Comparison of ENCODE assay signal across 9 mouse cellular contexts in genomic region chrX:58031671-58032605, GRCm38 (mm10). TPM values are rescaled to one million over a fixed set of nuclear protein-coding genes. Genes with fewer than 3 reads are reported as not detected.
DNase-seq lines count a peak whose midpoint lies in the region; ATAC-seq and TF ChIP-seq lines count a peak whose summit lies in the region.
"Had no signal": no experiment of that assay in that cellular context is flagged by ENCODE, and none has a peak within 500 bp of the region (broad histone marks: within the 10 kb centered on the region; RNA-seq: fewer than 3 reads in every experiment).

No protein-coding gene starts in this region.

- H3K9ac ChIP-seq in embryonic facial prominence, embryonic 11.5 days (replicated peaks; ENCODE audit: low read length) = peak overlapping the region; percentile 18; the same call in 1 of the 2 replicates
- peak overlapping the region; percentile 37 for H3K9ac ChIP-seq in hindbrain, embryonic 15.5 days
- peak overlapping the region; percentile 36 for H3K9ac ChIP-seq in neural tube, embryonic 15.5 days (replicated peaks)

- ATAC-seq in embryonic facial prominence, embryonic 11.5 days (replicated peaks; ENCODE audit: insufficient number of reproducible peaks, low FRiP score, low TSS enrichment, low read depth) = no peak
- ATAC-seq in hindbrain, embryonic 15.5 days (ENCODE audit: low FRiP score, low read depth) = no peak
- peak; percentile 15 for ATAC-seq in neural tube, embryonic 15.5 days (ENCODE audit: low FRiP score)

- 18% methylated on average over 51 of the region's 56 CpGs for WGBS in embryonic facial prominence, embryonic 11.5 days
- WGBS in hindbrain, embryonic 15.5 days = 26% methylated on average over 56 of the region's 56 CpGs
- WGBS in neural tube, embryonic 15.5 days = 15% methylated on average over 55 of the region's 56 CpGs

- H3K4me3 ChIP-seq in left cerebral cortex, adult 2 months = peak overlapping the region; percentile 33
- H3K4me3 ChIP-seq in embryonic facial prominence, embryonic 11.5 days (ENCODE audit: low read depth, low read length) = peak overlapping the region; percentile 30
- H3K4me3 ChIP-seq in hindbrain, embryonic 15.5 days = peak overlapping the region; percentile 40
- H3K4me3 ChIP-seq in neural tube, embryonic 15.5 days (replicated peaks) = peak overlapping the region; percentile 44

- intact Hi-C loops in left cerebral cortex, adult 2 months (cut with DNase I) = loop anchor here (2.0 kb wide), 1 partner anchor 111 kb away; no protein-coding TSS in a partner anchor

- H3K9me3 ChIP-seq in embryonic facial prominence, embryonic 11.5 days (replicated peaks; ENCODE audit: control insufficient read depth, low read length) = no peaks in the 10 kb centered on the region
- H3K9me3 ChIP-seq in hindbrain, embryonic 15.5 days = no peaks in the 10 kb centered on the region
- H3K9me3 ChIP-seq in neural tube, embryonic 15.5 days (replicated peaks) = no peaks in the 10 kb centered on the region

- H3K4me1 ChIP-seq in embryonic facial prominence, embryonic 11.5 days (ENCODE audit: control insufficient read depth, insufficient read depth, low read length) = no peaks in the 10 kb centered on the region
- no peaks in the 10 kb centered on the region for H3K4me1 ChIP-seq in hindbrain, embryonic 15.5 days (replicated peaks)
- peaks cover 4% of the 10 kb centered on the region; the same call in 1 of the 2 replicates for H3K4me1 ChIP-seq in neural tube, embryonic 15.5 days

- no peak for DNase-seq in left cerebral cortex, adult 2 months (ENCODE audit: extremely low spot score in 1 of 2, low spot score in 2 of 2)
- DNase-seq in left cerebral cortex, adult 9 months (ENCODE audit: low spot score in 2 of 2) = no peak
- DNase-seq in embryonic facial prominence, embryonic 11.5 days (ENCODE audit: low spot score) = peak; percentile 2
- DNase-seq in thymus, postnatal 0 days (ENCODE audit: low spot score) = no peak
- no peak for DNase-seq in ovary, postnatal 36 days (ENCODE audit: low spot score)

- H3K27me3 ChIP-seq in embryonic facial prominence, embryonic 11.5 days (ENCODE audit: control insufficient read depth, insufficient read depth, low read length) = peaks cover 10% of the 10 kb centered on the region
- H3K27me3 ChIP-seq in hindbrain, embryonic 15.5 days = peaks cover 7% of the 10 kb centered on the region; the same call in 1 of the 2 replicates
- H3K27me3 ChIP-seq in neural tube, embryonic 15.5 days (replicated peaks) = peaks cover 4% of the 10 kb centered on the region; the same call in 1 of the 2 replicates

- no peak for TF ChIP-seq CTCF in left cerebral cortex, adult 2 months (IDR thresholded peaks at IDR 0.05)

- no peaks in the 10 kb centered on the region for H3K36me3 ChIP-seq in embryonic facial prominence, embryonic 11.5 days (replicated peaks; ENCODE audit: control insufficient read depth, insufficient read depth, low read depth, low read length)
- H3K36me3 ChIP-seq in hindbrain, embryonic 15.5 days = no peaks in the 10 kb centered on the region
- H3K36me3 ChIP-seq in neural tube, embryonic 15.5 days = no peaks in the 10 kb centered on the region

- H3K27ac ChIP-seq in left cerebral cortex, adult 2 months = peak overlapping the region; percentile 28; the same call in 1 of the 2 replicates
- H3K27ac ChIP-seq in embryonic facial prominence, embryonic 11.5 days (replicated peaks; ENCODE audit: low read depth, low read length) = no peak overlapping the region
- H3K27ac ChIP-seq in hindbrain, embryonic 15.5 days (replicated peaks) = peak overlapping the region; percentile 75
- H3K27ac ChIP-seq in neural tube, embryonic 15.5 days (replicated peaks) = peak overlapping the region; percentile 81

- H3K4me2 ChIP-seq in embryonic facial prominence, embryonic 11.5 days (ENCODE audit: low read depth, low read length) = peak overlapping the region; percentile 64
- peak overlapping the region; percentile 55 for H3K4me2 ChIP-seq in hindbrain, embryonic 15.5 days
- H3K4me2 ChIP-seq in neural tube, embryonic 15.5 days = peak overlapping the region; percentile 58

RNA-seq across cellular contexts. Expression of gene Zic3, which starts 9.4 kb away (rescaled TPM):
- 1 to 10 TPM; 2.2 to 2.8 TPM for total RNA-seq in left cerebral cortex, adult 2 months (2021)
- 3.9 and 4.6 TPM in 2 replicates for polyA plus RNA-seq in embryonic facial prominence, embryonic 11.5 days (2014; fragmentation: Nextera tagmentation; extraction: Ambion mirVana)
- 15.5 and 20.7 TPM in 2 replicates for polyA plus RNA-seq in hindbrain, embryonic 15.5 days (2015; fragmentation: Nextera tagmentation; extraction: Ambion mirVana)
- polyA plus RNA-seq in neural tube, embryonic 15.5 days (2015; fragmentation: Nextera tagmentation; extraction: Ambion mirVana) = 9.6 and 12.9 TPM in 2 replicates
- polyA plus RNA-seq in thymus, postnatal 0 days (2015; fragmentation: Nextera tagmentation; extraction: Ambion mirVana) = not detected in 2 replicates
- total RNA-seq: adrenal gland, adult 18-20 months had no signal
- polyA plus RNA-seq: small intestine, adult 2 months had no signal
